Mouse (Mus musculus) MEL (cell line): Measurements from ENCODE around the gene Cflar.

Experiments
- CHD1 ChIP-seq: IDR thresholded peaks from 2 replicates; pipeline ENCODE4 v1.6.1; 2012; ENCODE audit warnings: low read depth, mild to moderate bottlenecking, inconsistent platforms, low read length, improper control_type of control experiment
- CTCF ChIP-seq, 3 experiments: IDR thresholded peaks in 2 of 3; conservative IDR thresholded peaks in 1 of 3; 2 replicates each; pipeline ENCODE4 v1.5.1; 2011 to 2012; ENCODE audit warnings: low read length in 3 of 3, low read depth in 2 of 3, mild to moderate bottlenecking in 2 of 3, improper control_type of control experiment in 1 of 3, inconsistent platforms in 1 of 3, mixed read lengths in 1 of 3, moderate library complexity in 1 of 3; ENCODE audit not compliant: control insufficient read depth in 1 of 3, insufficient read depth in 1 of 3, poor library complexity in 1 of 3, severe bottlenecking in 1 of 3
- JUND ChIP-seq: IDR thresholded peaks from 2 replicates; pipeline ENCODE4 v1.6.1; 2011; ENCODE audit warnings: low read depth, mild to moderate bottlenecking, improper control_type of control experiment, low read length
- MAX ChIP-seq: IDR thresholded peaks from 2 replicates; pipeline ENCODE4 v1.6.1; 2011; ENCODE audit warnings: low read length, improper control_type of control experiment
- MAZ ChIP-seq: IDR thresholded peaks from 2 replicates; pipeline ENCODE4 v1.6.1; 2012; ENCODE audit warnings: low read depth, mild to moderate bottlenecking, inconsistent platforms, low read length, improper control_type of control experiment
- MYC ChIP-seq: IDR thresholded peaks from 2 replicates; pipeline ENCODE4 v1.6.1; 2011; ENCODE audit warnings: low read depth, mild to moderate bottlenecking, low read length, improper control_type of control experiment, moderate library complexity
- POLR2A ChIP-seq, 2 experiments: IDR thresholded peaks; 2 replicates each; pipeline ENCODE4 v1.6.1; 2011 to 2012; ENCODE audit warnings: low read length in 2 of 2, mild to moderate bottlenecking in 2 of 2, control low read depth in 1 of 2, improper control_type of control experiment in 1 of 2, low read depth in 1 of 2, moderate library complexity in 1 of 2; ENCODE audit not compliant: control insufficient read depth in 1 of 2, insufficient read depth in 1 of 2, poor library complexity in 1 of 2
- SIN3A ChIP-seq: IDR thresholded peaks from 2 replicates; pipeline ENCODE4 v1.6.1; 2012; ENCODE audit warnings: low read length, improper control_type of control experiment, inconsistent platforms
- UBTF ChIP-seq: IDR thresholded peaks from 2 replicates; pipeline ENCODE4 v1.6.1; 2012; ENCODE audit warnings: low read depth, mild to moderate bottlenecking, inconsistent platforms, low read length, improper control_type of control experiment, moderate library complexity, borderline replicate concordance; ENCODE audit not compliant: insufficient read depth
- USF2 ChIP-seq, 2 experiments: IDR thresholded peaks; 2 replicates each; pipeline ENCODE4 v1.6.1; 2011 to 2012; ENCODE audit warnings: improper control_type of control experiment in 2 of 2, low read length in 2 of 2, borderline replicate concordance in 1 of 2, inconsistent platforms in 1 of 2, low read depth in 1 of 2, mild to moderate bottlenecking in 1 of 2; ENCODE audit not compliant: insufficient read depth in 1 of 2
- ZKSCAN1 ChIP-seq: IDR thresholded peaks from 2 replicates; pipeline ENCODE4 v1.6.1; 2012; ENCODE audit warnings: low read depth, mild to moderate bottlenecking, inconsistent platforms, low read length, improper control_type of control experiment, moderate library complexity
- ZNF384 ChIP-seq: IDR thresholded peaks from 2 replicates; pipeline ENCODE4 v1.6.1; 2012; ENCODE audit warnings: low read depth, mild to moderate bottlenecking, inconsistent platforms, low read length, improper control_type of control experiment

GRCm38 (mm10) chr1:58693696-58694095 is 17.6 kb upstream of the Cflar start:
- TF ChIP-seq POLR2A (IDR thresholded peaks at IDR 0.05; ENCODE audit: control insufficient read depth in 1 of 2, insufficient read depth in 1 of 2, low read depth in 1 of 2, low read length in 2 of 2, poor library complexity in 1 of 2) (no peak), CTCF (IDR thresholded peaks at IDR 0.05 in 2 of 3, conservative IDR thresholded peaks at IDR 0.05 in 1 of 3; ENCODE audit: control insufficient read depth in 1 of 3, insufficient read depth in 1 of 3, low read depth in 2 of 3, low read length in 3 of 3, poor library complexity in 1 of 3, severe bottlenecking in 1 of 3) (no peak), USF2 (IDR thresholded peaks at IDR 0.05; ENCODE audit: borderline replicate concordance in 1 of 2, insufficient read depth in 1 of 2, low read depth in 1 of 2, low read length in 2 of 2) (no peak), CHD1 (no peak), ZNF384 (no peak), SIN3A (no peak), MAZ (no peak), MYC (no peak), MAX (no peak), ZKSCAN1 (no peak), UBTF (no peak), JUND (no peak)
